Mouse (Mus musculus): Measurements from ENCODE around the gene Pebp1.

Pebp1 gene

GRCm38 (mm10) chr5:117286286-117286685, 1.1 kb downstream of the Pebp1 start:
- DNase-seq (ENCODE audit: low spot score in 2 of 2), result no peak

GRCm38 (mm10) chr5:117285266-117285665, 2.2 kb downstream of the Pebp1 start:
- DNase-seq (ENCODE audit: low spot score in 2 of 2), result no peak

DNA sequence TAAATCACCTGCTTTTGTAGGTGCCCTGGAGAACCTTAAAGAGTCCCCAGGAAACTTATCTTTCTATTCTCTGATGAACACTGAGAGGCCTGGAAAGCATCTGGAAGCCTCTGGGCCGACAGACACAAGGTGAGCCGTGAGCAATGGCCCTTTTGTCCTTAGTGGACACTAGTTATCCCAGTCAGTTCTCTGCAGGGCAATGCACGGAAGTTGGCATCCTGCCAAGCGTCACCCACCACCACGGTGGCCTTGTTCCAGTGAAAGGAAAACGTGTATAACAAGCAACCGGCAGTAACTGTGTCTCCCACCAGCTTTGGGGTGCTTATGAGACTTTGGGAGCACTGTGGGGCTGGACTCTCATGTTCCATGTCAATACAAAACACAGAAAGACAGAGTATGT, 2.7 kb downstream of the Pebp1 start:
- DNase-seq (ENCODE audit: low spot score in 2 of 2), result no peak

DNA sequence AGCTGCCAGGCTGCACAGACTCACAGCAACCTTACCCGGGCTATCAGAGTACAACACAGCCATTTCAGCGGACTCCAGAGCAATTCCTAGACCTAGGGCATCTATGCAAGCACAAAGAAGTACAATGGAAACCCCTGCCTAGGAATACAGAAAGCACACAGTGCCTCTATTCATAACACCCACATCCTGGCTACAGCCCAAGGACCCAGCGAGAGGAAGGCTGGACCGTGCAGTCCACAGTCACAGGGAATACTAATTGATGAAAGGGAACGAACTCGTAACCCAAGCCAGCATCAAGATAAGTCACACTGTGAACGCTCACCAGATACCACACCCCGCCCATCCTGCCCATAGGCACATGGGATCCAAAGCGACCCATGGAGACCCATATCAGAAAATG, 3.4 kb downstream of the Pebp1 start:
- no peak for DNase-seq (ENCODE audit: low spot score in 2 of 2)

DNA sequence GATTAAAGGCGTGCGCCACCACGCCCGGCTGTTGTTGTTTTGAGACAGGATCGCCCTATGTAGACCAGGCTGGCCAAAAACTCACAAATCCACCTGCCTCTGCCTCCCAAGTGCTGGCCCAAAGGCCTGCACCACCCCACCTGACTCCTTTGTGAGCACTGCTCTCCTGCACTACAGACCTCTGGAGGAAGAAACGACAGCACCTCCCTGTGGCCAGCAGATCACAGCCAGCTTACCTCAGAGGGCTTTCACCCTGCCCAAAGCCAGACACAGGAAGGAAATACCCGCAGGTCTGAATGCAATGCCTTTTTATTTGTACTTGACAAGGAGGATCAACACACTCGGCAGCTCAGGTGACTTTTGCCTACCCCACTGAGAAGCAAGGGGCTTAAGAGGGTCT, 5.1 kb downstream of the Pebp1 start:
- DNase-seq (ENCODE audit: low spot score in 2 of 2), result no peak

DNA sequence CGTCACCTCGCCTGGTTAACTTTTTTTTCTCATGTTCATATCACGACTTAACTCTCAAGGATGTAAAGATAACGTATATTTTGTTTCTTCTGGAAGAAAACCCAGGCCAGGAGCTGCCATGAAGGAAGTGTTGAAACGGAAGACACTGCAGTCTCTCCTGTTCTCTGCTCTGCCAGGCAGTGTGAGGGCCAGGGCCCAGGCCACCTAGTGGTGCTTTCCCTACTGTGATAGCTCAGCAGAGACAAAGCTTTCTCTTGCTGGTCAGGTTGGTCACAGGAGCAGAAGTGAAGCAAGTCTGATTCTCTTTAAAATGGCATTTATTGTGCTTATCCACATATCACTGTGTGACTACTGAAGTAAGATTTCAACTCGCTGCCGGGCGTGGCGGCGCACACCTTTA, 5.9 kb downstream of the Pebp1 start:
- no peak for DNase-seq (ENCODE audit: low spot score in 2 of 2)

- DNase-seq (ENCODE audit: low spot score in 2 of 2), result no peak
These were observed 7.8 kb downstream of the Pebp1 start for GRCm38 (mm10) chr5:117279669-117280050.

DNA sequence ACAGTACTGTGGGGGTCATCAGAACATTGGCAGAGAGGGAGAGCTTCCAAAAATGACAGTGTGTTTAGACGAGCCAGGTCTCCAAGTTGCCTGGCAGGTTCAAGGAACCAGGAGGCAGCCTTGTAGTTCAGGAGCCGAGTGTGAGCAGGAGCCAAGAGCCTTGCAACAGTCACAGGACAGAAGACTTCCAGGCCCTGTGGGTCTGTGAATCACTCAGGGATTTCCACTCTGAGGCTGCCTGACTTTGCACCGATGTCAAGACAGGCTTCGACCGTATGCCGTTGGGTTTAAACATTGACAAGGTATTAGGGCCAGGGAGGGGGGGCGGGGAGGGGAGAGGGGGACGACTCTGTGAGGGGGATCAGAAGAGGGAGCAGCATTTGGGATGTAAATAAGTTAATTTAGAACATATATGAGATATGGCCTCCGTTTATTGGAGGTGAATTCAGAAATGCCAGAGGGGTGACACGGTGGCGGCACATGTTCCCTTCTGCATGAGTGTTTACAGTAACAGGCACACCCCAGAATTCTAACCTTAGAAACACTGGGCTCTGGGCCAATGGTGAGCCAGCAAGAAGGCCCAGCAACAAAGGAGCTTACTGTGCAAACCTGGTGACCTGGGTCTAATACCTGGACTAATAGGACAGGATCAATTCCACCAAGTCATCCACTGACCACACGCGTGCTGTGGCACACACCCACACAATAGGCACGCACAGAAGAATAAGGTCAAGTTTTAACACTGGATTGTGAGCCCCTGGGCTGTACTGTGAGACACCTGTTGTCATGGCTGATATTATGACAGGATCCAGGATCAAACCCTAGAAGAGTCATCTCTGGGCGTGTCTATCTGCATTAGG, 8.4 kb downstream of the Pebp1 start:
- DNase-seq (ENCODE audit: low spot score in 2 of 2), result no peak

GRCm38 (mm10) chr5:117277784-117278183, 9.6 kb downstream of the Pebp1 start:
- no peak for DNase-seq (ENCODE audit: low spot score in 2 of 2)

DNA sequence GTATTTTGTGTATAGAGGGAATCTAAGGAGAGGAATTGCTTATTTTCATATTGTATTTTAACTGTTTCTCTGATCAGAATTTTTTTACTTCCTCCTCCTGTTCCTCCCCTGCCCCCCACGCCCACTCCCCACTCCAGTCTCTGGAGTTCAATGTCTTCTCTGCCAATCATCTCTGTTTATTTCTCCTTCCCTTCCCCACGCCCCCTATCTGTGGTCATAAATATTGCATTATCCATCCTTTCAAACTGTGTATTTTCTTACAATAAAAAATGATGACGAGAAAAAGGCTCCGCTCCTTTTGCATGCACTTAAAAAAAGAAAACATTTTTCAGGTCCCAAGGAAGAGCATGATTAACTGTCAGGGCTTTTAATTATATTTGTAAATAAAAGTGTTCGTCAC, 12.6 kb downstream of the Pebp1 start:
- DNase-seq (ENCODE audit: low spot score in 2 of 2), result no peak

- DNase-seq (ENCODE audit: low spot score in 2 of 2), result no peak
These were observed 15.5 kb downstream of the Pebp1 start for GRCm38 (mm10) chr5:117271945-117272344.

DNA sequence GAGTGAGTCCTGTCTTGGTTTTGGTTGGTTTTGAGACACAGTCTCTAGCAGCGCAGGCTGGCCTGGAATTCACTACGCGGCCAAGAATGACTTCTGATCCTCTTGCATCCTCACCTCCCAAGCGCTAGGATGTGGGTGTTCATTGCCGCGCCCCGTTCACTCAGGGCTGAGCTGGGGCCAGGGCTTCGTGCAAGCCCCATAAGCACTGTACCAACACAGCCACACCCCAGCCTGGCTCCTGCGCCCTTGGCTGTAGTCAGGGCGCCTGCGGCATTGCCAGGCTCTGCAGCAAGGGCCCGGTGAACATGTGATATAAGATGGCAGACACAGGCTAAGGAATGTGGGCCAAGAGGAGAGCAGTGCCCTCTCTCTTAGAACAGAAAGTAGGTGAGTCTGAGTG, 18.0 kb downstream of the Pebp1 start:
- DNase-seq (ENCODE audit: low spot score in 2 of 2), result no peak

DNA sequence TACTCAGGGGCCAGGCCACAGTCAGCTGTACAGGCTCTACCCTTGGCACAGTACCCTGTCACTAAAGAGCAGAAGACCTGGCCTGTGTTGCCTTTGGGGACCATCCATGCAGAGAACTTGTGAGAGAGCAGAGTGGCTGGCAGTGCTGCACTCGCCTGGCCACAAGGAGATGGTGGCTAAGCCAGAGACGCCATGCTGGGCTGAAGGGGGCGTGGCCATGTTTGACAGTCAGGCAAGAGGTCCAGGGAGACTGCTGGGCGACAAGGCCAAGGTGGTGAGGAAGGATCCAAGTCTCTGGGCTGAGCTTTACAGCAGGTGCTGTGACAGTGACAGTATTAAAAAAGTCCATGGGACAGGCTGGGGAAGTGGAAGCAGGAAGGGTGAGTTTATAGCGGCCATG, 18.7 kb downstream of the Pebp1 start:
- DNase-seq (ENCODE audit: low spot score in 2 of 2), result no peak

DNA sequence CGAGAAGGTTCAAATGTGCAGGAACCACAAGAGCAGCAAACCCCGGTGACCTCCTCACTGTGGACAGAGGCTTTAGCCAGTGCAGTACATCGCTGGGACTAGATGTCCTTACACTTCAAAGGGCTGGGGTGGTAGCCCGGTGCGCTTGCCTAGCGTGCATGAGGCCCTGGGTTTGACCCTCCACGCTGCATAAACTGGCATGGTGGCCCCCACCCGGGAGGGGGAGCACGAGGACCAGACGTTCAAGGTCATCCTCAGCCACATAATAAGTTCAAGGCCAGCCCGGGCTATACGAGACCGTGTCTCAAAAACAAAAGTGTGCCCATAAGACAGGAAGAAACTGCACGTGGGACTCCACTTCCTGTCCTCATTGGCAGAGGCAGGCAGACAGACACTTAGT, 19.5 kb downstream of the Pebp1 start:
- DNase-seq (ENCODE audit: low spot score in 2 of 2), result no peak

GRCm38 (mm10) chr5:117264701-117265100, 22.7 kb downstream of the Pebp1 start:
- DNase-seq (ENCODE audit: low spot score in 2 of 2), result no peak

DNA sequence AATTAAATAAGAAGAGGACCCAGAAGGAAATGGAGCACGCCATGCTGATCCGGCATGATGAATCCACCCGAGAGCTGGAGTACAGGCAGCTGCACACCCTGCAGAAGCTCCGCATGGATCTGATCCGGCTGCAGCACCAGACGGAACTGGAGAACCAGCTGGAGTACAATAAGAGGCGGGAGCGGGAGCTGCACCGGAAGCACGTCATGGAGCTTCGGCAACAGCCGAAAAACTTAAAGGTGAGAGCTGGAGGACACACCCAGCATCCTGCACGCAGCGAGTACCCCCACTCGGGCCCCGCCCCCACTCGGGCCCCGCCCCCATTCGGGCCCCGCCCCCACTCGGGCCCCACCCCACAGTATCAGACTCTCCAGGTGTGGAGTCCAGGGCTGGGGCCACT, 23.9 kb downstream of the Pebp1 start:
- no peak for DNase-seq (ENCODE audit: low spot score in 2 of 2)

DNA sequence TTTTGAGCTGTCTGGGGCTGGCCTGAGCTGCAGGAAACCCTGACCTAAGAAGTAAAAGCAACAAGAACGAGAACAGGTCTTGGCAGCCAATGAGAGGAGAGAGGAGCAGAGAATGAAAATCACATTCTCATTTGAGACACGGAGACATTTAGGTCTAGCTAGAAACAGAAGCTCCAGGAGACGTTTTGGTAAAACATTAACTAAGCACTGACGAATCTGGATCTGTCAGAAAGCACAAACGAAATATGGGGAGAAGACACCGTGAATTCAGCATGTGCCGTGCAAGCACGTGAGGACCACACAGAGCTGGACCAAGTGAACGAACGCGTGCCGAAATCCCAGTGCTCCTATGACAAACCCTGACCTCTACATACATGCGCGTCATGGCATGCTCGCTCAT, 29.1 kb downstream of the Pebp1 start:
- DNase-seq (ENCODE audit: low spot score in 2 of 2), result no peak

DNA sequence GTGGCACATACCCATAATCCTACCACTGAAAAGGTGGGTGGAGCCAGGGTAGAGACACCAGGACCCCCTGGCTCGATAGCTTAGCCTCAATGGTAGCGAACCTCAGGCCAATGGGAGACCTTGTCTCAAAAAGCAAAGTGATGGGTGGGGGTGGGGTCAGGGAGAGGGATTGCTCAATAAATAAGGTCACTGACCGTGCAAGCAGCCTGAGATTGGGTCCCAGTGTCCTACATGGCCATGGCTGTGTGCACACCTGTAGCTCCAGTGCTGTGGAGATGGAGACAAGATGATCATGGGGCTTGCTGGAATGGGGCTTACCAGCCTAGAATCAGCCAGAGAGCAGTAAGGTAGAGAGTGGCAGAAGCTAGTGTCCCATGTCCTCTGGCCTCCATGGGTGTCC, 35.7 kb downstream of the Pebp1 start:
- DNase-seq (ENCODE audit: low spot score in 2 of 2), result no peak

DNA sequence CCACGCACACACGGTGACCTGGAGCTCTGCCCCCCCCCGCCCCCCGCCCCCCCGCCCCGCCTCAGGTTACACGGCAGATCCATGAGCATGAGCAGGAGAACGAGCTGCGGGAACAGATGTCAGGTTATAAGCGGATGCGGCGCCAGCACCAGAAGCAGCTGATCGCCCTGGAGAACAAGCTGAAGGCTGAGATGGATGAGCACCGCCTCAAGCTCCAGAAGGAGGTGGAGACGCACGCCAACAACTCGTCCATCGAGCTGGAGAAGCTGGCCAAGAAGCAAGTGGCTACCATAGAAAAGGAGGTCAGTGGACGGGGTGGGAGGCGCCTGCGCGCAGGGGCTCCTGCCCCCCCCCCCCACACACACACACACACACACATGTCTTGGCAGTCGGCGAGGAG, 36.6 kb downstream of the Pebp1 start:
- no peak for DNase-seq (ENCODE audit: low spot score in 2 of 2)

- no peak for DNase-seq (ENCODE audit: low spot score in 2 of 2)
These were observed 39.1 kb downstream of the Pebp1 start for GRCm38 (mm10) chr5:117248351-117248750.

- DNase-seq (ENCODE audit: low spot score in 2 of 2), result no peak
These were observed 42.3 kb downstream of the Pebp1 start for GRCm38 (mm10) chr5:117245170-117245569.

DNA sequence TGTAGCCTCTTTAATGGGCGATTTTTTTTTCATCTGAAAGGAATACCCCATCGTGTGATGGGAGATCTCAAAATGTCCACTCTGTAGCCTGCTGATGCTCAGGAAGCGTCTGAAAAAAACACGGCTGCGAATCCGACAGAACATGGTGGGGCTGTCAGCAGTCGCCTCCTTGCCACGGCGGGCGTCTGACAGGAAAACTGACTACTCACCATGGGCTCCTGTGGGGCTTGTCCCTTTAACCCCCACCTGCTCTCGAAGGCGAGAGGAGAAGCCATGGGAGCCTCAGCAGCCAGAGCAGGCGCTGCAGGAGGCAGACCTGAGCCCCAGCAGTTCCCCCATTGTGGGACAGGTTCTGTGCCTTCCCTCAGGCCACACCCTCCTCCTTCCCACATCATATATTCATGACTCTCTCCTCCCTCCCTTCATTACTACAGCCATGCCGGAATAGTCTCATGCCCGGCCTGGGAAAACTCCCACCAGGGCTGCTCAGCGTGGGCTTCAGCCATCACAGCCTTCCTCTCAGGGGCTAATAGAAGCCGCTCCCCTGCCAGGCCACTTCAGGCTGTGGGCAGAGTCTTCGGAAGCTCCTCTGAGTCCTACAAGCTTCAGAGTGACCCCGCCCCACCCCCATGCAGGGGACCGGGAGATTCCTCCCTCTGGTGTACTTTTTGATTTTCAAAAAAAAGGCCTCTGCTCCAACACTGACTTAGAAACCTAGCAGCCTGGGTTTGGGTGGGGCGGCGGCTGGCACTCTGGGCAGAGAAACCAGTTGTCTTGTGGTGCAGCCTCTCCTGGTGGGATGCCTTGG, 44.5 kb downstream of the Pebp1 start:
- no peak for DNase-seq (ENCODE audit: low spot score in 2 of 2)

DNA sequence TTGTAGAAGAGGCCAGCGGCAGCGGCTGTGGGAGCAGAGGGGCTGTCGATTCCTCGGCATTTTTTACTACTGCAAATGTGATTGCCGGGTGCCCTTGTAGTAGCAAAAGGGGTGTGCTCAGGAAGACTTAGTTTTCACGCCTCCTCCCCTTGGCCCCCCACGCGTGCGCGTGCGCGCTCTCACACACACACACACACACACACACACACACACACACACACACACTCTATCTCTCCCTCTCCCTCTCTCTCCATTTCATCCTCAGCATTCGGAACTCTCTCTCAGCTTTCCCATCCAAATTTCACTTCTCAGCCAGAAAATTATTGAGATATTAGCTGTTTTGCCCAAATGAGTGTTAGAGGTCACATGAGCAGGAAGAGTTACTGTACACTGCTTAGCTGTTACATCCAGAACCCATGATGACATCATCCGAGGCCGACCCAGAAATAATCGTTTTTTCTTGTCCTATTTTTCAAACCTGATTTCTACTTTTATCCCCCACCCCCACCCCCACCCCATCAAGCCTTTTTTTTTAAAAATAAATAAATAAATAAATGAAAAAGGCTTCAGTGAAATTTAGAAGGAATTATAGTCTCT, 45.4 kb downstream of the Pebp1 start:
- DNase-seq (ENCODE audit: low spot score in 2 of 2), result no peak
